Mouse (Mus musculus): Measurements from ENCODE around the gene Cwc27. TPM values are rescaled to one million over a fixed set of nuclear protein-coding genes. Genes with fewer than 3 reads are reported as not detected.

Cwc27 gene
- polyA plus RNA-seq, 1 experiment: 5.4 TPM

DNA sequence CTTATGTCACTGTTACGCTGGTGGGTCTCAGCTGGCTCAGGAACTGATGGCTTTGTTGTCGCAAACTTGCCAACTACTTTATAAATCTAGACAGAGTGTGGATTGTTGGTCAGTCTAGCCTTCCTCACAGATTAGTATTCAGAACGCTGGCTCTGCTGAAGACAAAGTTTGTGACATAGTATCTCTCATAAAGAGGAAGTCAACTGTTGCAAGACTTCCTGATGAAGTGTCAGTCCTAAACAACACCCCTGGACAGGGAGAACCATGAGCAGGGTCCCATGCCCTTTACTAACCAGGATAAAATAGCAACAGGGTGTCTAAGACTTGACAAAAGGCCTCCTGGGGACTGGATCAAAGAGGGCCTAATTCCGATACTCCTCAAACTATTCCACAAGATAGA is 205.6 kb downstream of the Cwc27 start:
- Histone ChIP-seq H3K79me2 (ENCODE audit: control insufficient read depth, insufficient read depth) (no peaks in the 10 kb centered on the region), H3K27me3 (ENCODE audit: control insufficient read depth, insufficient read depth, insufficient read length) (no peaks in the 10 kb centered on the region), H3ac (ENCODE audit: control insufficient read depth, insufficient read length) (no peak overlapping the region), H3K36me3 (ENCODE audit: control insufficient read depth, insufficient read depth) (no peaks in the 10 kb centered on the region), H3K4me3 (no peak overlapping the region), H3K4me2 (ENCODE audit: low read depth) (no peak overlapping the region)
- TF ChIP-seq TCF3 (IDR thresholded peaks at IDR 0.05; ENCODE audit: insufficient read length, low read depth): no peak
- no peak for TF ChIP-seq POLR2A (IDR thresholded peaks at IDR 0.05; ENCODE audit: insufficient read length, low read depth)
- no peak for TF ChIP-seq SRF (IDR thresholded peaks at IDR 0.05; ENCODE audit: control insufficient read depth, insufficient read length, low read depth)
- no peak for TF ChIP-seq POLR2AphosphoS2 (IDR thresholded peaks at IDR 0.05; ENCODE audit: insufficient read length, low read depth)
- TF ChIP-seq MYOG (IDR thresholded peaks at IDR 0.05; ENCODE audit: control insufficient read depth in 1 of 3, insufficient read depth in 1 of 3, insufficient read length in 2 of 3, low read depth in 2 of 3): no peak
- no peak for TF ChIP-seq E2F4 (IDR thresholded peaks at IDR 0.05; ENCODE audit: insufficient read depth)
- TF ChIP-seq MAX (IDR thresholded peaks at IDR 0.05; ENCODE audit: low read depth): no peak
- no peak for TF ChIP-seq CEBPB (IDR thresholded peaks at IDR 0.05; ENCODE audit: insufficient read depth, poor library complexity, severe bottlenecking)
- TF ChIP-seq TCF12 (IDR thresholded peaks at IDR 0.05; ENCODE audit: insufficient read depth, poor library complexity, severe bottlenecking): no peak
- no peak for TF ChIP-seq USF1 (IDR thresholded peaks at IDR 0.05; ENCODE audit: low read depth)

DNA sequence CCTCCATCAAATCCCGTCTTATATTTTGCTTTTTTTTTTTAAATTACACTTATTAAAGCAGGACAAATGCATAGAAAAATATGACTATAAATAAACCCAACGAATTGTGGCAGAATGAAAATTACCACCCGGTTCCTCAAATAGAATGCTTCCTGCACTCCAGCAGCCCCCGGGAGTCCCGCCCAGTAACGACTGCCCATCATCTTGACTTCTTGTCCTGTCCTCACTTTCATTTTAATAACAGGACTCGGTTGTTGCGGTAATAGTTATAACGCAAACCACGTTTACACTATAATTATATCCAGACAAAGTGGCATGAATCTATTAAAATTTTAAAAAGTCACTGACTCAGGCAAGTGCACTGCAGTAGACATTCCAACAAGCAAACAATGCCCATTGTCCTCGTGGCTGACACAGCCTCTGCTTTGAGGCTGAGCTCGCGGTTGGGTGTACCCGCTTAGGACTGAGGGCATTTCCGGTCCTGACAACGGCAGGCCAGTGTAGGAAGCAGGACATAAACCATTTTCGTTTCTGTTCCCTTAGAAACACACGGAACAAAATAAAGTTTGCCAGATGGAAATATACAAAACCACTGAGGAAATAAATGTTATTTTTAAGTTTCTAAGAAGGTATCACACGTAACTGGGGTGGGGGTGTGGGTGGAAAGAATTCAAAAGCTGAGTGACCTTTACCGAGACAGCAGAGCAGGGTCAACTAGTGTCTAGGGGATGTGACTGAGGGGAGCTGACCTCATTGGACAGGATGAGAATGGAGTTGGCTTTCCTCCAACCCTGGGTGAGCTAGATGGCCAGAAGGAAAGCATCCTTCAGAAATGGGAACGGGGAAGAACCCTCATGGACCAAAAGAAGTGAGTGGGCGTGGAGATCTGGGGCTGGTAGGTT is 206.5 kb downstream of the Cwc27 start:
- Histone ChIP-seq H3ac (ENCODE audit: control insufficient read depth, insufficient read length) (no peak overlapping the region), H3K36me3 (ENCODE audit: control insufficient read depth, insufficient read depth) (no peaks in the 10 kb centered on the region), H3K27me3 (ENCODE audit: control insufficient read depth, insufficient read depth, insufficient read length) (no peaks in the 10 kb centered on the region), H3K4me2 (ENCODE audit: low read depth) (no peak overlapping the region), H3K79me2 (ENCODE audit: control insufficient read depth, insufficient read depth) (no peaks in the 10 kb centered on the region), H3K4me3 (no peak overlapping the region)
- TF ChIP-seq TCF12 (IDR thresholded peaks at IDR 0.05; ENCODE audit: insufficient read depth, poor library complexity, severe bottlenecking) (no peak), SRF (IDR thresholded peaks at IDR 0.05; ENCODE audit: control insufficient read depth, insufficient read length, low read depth) (no peak)

DNA sequence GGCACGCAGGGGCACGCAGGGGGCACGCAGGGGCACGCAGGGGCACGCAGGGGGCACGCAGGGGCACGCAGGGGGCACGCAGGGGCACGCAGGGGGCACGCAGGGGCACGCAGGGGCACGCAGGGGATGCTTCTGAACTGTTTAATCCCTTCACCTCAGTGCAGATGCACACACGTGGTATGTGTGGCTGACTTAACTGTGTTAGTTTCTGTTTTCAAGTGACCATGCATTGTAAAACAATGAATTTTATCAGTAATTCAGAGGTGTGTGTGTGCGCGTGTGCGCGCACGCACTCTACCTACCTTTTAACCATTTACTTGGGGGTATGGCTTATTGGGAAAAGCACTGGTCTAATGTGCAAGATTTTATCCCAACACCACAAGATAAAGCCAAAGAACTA is 208.4 kb downstream of the Cwc27 start:
- Histone ChIP-seq H3K4me2 (ENCODE audit: low read depth) (no peak overlapping the region), H3K36me3 (ENCODE audit: control insufficient read depth, insufficient read depth) (no peaks in the 10 kb centered on the region), H3ac (ENCODE audit: control insufficient read depth, insufficient read length) (no peak overlapping the region), H3K79me2 (ENCODE audit: control insufficient read depth, insufficient read depth) (no peaks in the 10 kb centered on the region), H3K4me3 (no peak overlapping the region), H3K27me3 (ENCODE audit: control insufficient read depth, insufficient read depth, insufficient read length) (no peaks in the 10 kb centered on the region)
- TF ChIP-seq CEBPB (IDR thresholded peaks at IDR 0.05; ENCODE audit: insufficient read depth, poor library complexity, severe bottlenecking) (no peak), TCF12 (IDR thresholded peaks at IDR 0.05; ENCODE audit: insufficient read depth, poor library complexity, severe bottlenecking) (no peak), MYOG (IDR thresholded peaks at IDR 0.05; ENCODE audit: control insufficient read depth in 1 of 3, insufficient read depth in 1 of 3, insufficient read length in 2 of 3, low read depth in 2 of 3) (no peak), E2F4 (IDR thresholded peaks at IDR 0.05; ENCODE audit: insufficient read depth) (no peak), SRF (IDR thresholded peaks at IDR 0.05; ENCODE audit: control insufficient read depth, insufficient read length, low read depth) (no peak), MAX (IDR thresholded peaks at IDR 0.05; ENCODE audit: low read depth) (no peak), REST (IDR thresholded peaks at IDR 0.05; ENCODE audit: insufficient read depth, insufficient read length) (no peak), USF1 (IDR thresholded peaks at IDR 0.05; ENCODE audit: low read depth) (no peak), TCF3 (IDR thresholded peaks at IDR 0.05; ENCODE audit: insufficient read length, low read depth) (no peak)

DNA sequence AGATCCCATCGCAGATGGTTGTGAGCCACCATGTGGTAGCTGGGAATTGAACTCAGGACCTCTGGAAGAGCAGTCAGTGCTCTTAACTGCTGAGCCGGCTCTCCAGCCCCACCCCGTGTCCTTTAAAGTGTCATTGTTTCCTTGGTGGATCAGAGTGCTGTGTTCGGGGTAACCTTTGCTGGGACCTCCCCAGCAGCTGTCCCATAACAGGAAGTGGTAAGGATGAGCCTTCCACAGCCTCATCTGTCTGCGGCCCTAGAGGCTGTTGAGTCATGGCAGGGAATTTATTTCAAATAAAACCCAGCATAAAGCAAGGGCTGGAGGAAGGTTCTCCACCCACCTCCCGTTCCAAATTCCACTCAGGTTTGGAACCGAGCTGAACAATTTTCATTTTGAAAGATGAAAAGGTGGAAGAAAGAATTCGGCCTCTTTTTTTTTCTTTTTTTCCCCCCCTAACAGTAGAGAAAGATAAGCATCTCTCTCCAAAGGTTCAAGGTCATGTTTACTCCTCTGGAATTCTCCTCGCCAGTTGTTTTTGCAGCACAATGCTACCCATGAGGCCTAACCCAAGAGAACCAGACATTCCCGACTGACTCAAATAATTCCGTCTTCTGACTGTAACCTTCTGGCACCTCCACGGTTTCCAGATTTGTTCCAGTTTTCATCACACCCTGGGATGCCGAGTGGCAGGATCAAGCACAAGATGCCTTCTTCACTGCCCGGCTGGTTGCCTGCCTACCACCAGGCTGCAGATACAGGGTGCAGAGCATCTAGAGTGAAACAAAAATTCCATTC is 210.0 kb downstream of the Cwc27 start:
- H3ac ChIP-seq (ENCODE audit: control insufficient read depth, insufficient read length): no peak overlapping the region
- H3K27me3 ChIP-seq (ENCODE audit: control insufficient read depth, insufficient read depth, insufficient read length): no peaks in the 10 kb centered on the region
- H3K4me3 ChIP-seq: no peak overlapping the region
- peak in 2 of 3 experiments; percentile 28 to 80 for TF ChIP-seq MYOG (IDR thresholded peaks at IDR 0.05; ENCODE audit: control insufficient read depth in 1 of 3, insufficient read depth in 1 of 3, insufficient read length in 2 of 3, low read depth in 2 of 3)
- no peak for TF ChIP-seq MAX (IDR thresholded peaks at IDR 0.05; ENCODE audit: low read depth)
- TF ChIP-seq TCF3 (IDR thresholded peaks at IDR 0.05; ENCODE audit: insufficient read length, low read depth): no peak
- no peak for TF ChIP-seq USF1 (IDR thresholded peaks at IDR 0.05; ENCODE audit: low read depth)
- TF ChIP-seq SRF (IDR thresholded peaks at IDR 0.05; ENCODE audit: control insufficient read depth, insufficient read length, low read depth): no peak
- 0 out of 2 replicates have a peak, but pooled peaks have one; percentile 8 for TF ChIP-seq CEBPB (IDR thresholded peaks at IDR 0.05; ENCODE audit: insufficient read depth, poor library complexity, severe bottlenecking)
- TF ChIP-seq TCF12 (IDR thresholded peaks at IDR 0.05; ENCODE audit: insufficient read depth, poor library complexity, severe bottlenecking): peak; percentile 26
- TF ChIP-seq E2F4 (IDR thresholded peaks at IDR 0.05; ENCODE audit: insufficient read depth): no peak
- no peak for TF ChIP-seq POLR2A (IDR thresholded peaks at IDR 0.05; ENCODE audit: insufficient read length, low read depth)
- TF ChIP-seq MYOD1 (IDR thresholded peaks at IDR 0.05; ENCODE audit: control insufficient read depth in 1 of 3, insufficient read length in 2 of 3, low read depth in 2 of 3): peak in 2 of 3 experiments; percentile 79 to 88
- no peak for TF ChIP-seq REST (IDR thresholded peaks at IDR 0.05; ENCODE audit: insufficient read depth, insufficient read length)
- TF ChIP-seq POLR2AphosphoS2 (IDR thresholded peaks at IDR 0.05; ENCODE audit: insufficient read length, low read depth): no peak
- H3K36me3 ChIP-seq (ENCODE audit: control insufficient read depth, insufficient read depth): no peaks in the 10 kb centered on the region
- H3K79me2 ChIP-seq (ENCODE audit: control insufficient read depth, insufficient read depth): no peaks in the 10 kb centered on the region
- H3K4me2 ChIP-seq (ENCODE audit: low read depth): peak overlapping the region; percentile 53
